Mouse (Mus musculus): ENCODE results near the gene Gm21987.

The Gm21987 gene

GRCm38 (mm10) chr16:38392126-38392894 lies 45.5 kb downstream of the Gm21987 start:
- no peak for DNase-seq (ENCODE audit: low read depth, low spot score)

GRCm38 (mm10) chr16:38394191-38394618 lies 47.4 kb downstream of the Gm21987 start:
- DNase-seq (ENCODE audit: low read depth, low spot score) = no peak

- DNase-seq (ENCODE audit: low read depth, low spot score) = peak; percentile 53
These were observed 48.4 kb downstream of the Gm21987 start for GRCm38 (mm10) chr16:38395060-38395730.

GRCm38 (mm10) chr16:38396155-38396554 lies 49.3 kb downstream of the Gm21987 start:
- DNase-seq (ENCODE audit: low read depth, low spot score) = peak; percentile 44

- DNase-seq (ENCODE audit: low read depth, low spot score) = no peak
These were observed 51.4 kb downstream of the Gm21987 start for GRCm38 (mm10) chr16:38398266-38398665.

- no peak for DNase-seq (ENCODE audit: low read depth, low spot score)
These were observed 52.2 kb downstream of the Gm21987 start for GRCm38 (mm10) chr16:38399076-38399475.

- peak; percentile 83 for DNase-seq (ENCODE audit: low read depth, low spot score)
These were observed 52.8 kb downstream of the Gm21987 start for GRCm38 (mm10) chr16:38399531-38400231.

GRCm38 (mm10) chr16:38400311-38400960 lies 53.6 kb downstream of the Gm21987 start:
- no peak for DNase-seq (ENCODE audit: low read depth, low spot score)

GRCm38 (mm10) chr16:38401468-38401867 lies 54.6 kb downstream of the Gm21987 start:
- DNase-seq (ENCODE audit: low read depth, low spot score) = no peak

GRCm38 (mm10) chr16:38403639-38404038 lies 56.8 kb downstream of the Gm21987 start:
- DNase-seq (ENCODE audit: low read depth, low spot score) = peak; percentile 82

GRCm38 (mm10) chr16:38406293-38406692 lies 59.5 kb downstream of the Gm21987 start:
- DNase-seq (ENCODE audit: low read depth, low spot score) = no peak

GRCm38 (mm10) chr16:38406708-38407107 lies 59.9 kb downstream of the Gm21987 start:
- peak; percentile 88 for DNase-seq (ENCODE audit: low read depth, low spot score)

GRCm38 (mm10) chr16:38407584-38407983 lies 60.7 kb downstream of the Gm21987 start:
- peak; percentile 88 for DNase-seq (ENCODE audit: low read depth, low spot score)

- DNase-seq (ENCODE audit: low read depth, low spot score) = peak; percentile 70
These were observed 61.6 kb downstream of the Gm21987 start for GRCm38 (mm10) chr16:38408416-38408815.
